Mouse (Mus musculus) CH12.LX (cell line): ENCODE measurements around the gene Il4. TPM values are rescaled to one million over a fixed set of nuclear protein-coding genes. Genes with fewer than 3 reads are reported as not detected.

Source experiments
- DNase-seq: peaks from one replicate; pipeline ENCODE4 v3.0.0-alpha.2; 2013; ENCODE audit errors: extremely low read depth
- H3K27ac ChIP-seq: 2 replicates; pipeline ENCODE4 v1.5.1; 2012; ENCODE audit warnings: low read depth, mild to moderate bottlenecking, control low read depth, moderate library complexity; ENCODE audit not compliant: insufficient read depth
- H3K27me3 ChIP-seq: replicated peaks from 2 replicates; pipeline ENCODE3; 2012; ENCODE audit warnings: inconsistent platforms
- H3K36me3 ChIP-seq, 2 experiments: replicated peaks in 1 of 2; 2 replicates each; pipeline versions ENCODE3 to v1.6.1; 2012; ENCODE audit warnings: inconsistent platforms in 1 of 2, low read length in 1 of 2, mild to moderate bottlenecking in 1 of 2, mixed read lengths in 1 of 2, moderate library complexity in 1 of 2; ENCODE audit not compliant: control insufficient read depth in 1 of 2, insufficient read depth in 1 of 2
- H3K4me1 ChIP-seq, 2 experiments: 2 replicates each; pipeline ENCODE4 v1.6.1; 2012; ENCODE audit warnings: inconsistent platforms in 1 of 2, moderate library complexity in 1 of 2; ENCODE audit not compliant: insufficient read depth in 2 of 2, control insufficient read depth in 1 of 2
- H3K4me2 ChIP-seq: 2 replicates; pipeline ENCODE4 v1.6.1; 2012; ENCODE audit warnings: low read depth, mild to moderate bottlenecking, control low read depth; ENCODE audit not compliant: poor library complexity, insufficient read depth, severe bottlenecking
- H3K4me3 ChIP-seq, 3 experiments: fragments of 150-350 bp in 1 of 3; sonication (generic) in 1 of 3; replicated peaks in 1 of 3; 2 replicates each; pipeline versions ENCODE3 to v1.5.1; 2011 to 2012; ENCODE audit warnings: low read depth in 2 of 3, low read length in 2 of 3, mild to moderate bottlenecking in 2 of 3, moderate library complexity in 2 of 3, control low read depth in 1 of 3, improper control_type of control experiment in 1 of 3, inconsistent platforms in 1 of 3, mixed read lengths in 1 of 3; ENCODE audit not compliant: poor library complexity in 1 of 3
- H3K79me2 ChIP-seq: replicated peaks from 2 replicates; pipeline ENCODE4 v1.6.1; 2012; ENCODE audit warnings: mild to moderate bottlenecking, moderate library complexity; ENCODE audit not compliant: control insufficient read depth, poor library complexity, insufficient read depth, severe bottlenecking; ENCODE audit errors: extremely low read depth
- H3K9ac ChIP-seq: 2 replicates; pipeline ENCODE4 v1.6.1; 2012; ENCODE audit warnings: low read depth, mild to moderate bottlenecking, control low read depth, moderate library complexity; ENCODE audit not compliant: insufficient read depth
- H3K9me3 ChIP-seq: replicated peaks from 2 replicates; pipeline ENCODE3; 2012; ENCODE audit warnings: low read length, inconsistent platforms, mixed read lengths
- BHLHE40 ChIP-seq: IDR thresholded peaks from 2 replicates; pipeline ENCODE4 v1.6.1; 2011; ENCODE audit warnings: mild to moderate bottlenecking, low read depth, low read length, improper control_type of control experiment
- CHD1 ChIP-seq: IDR thresholded peaks from 2 replicates; pipeline ENCODE4 v1.6.1; 2012; ENCODE audit warnings: low read depth, low read length, improper control_type of control experiment, inconsistent platforms
- CHD2 ChIP-seq: IDR thresholded peaks from 2 replicates; pipeline ENCODE4 v1.6.1; 2011; ENCODE audit warnings: low read length, improper control_type of control experiment
- CTCF ChIP-seq, 2 experiments: IDR thresholded peaks in 1 of 2; conservative IDR thresholded peaks in 1 of 2; 2 replicates each; pipeline ENCODE4 v1.5.1; 2011 to 2012; ENCODE audit warnings: low read depth in 2 of 2, low read length in 2 of 2, improper control_type of control experiment in 1 of 2, inconsistent platforms in 1 of 2, mild to moderate bottlenecking in 1 of 2, moderate library complexity in 1 of 2
- E2F4 ChIP-seq: IDR thresholded peaks from 2 replicates; pipeline ENCODE4 v1.6.1; 2011; ENCODE audit warnings: low read depth, low read length, improper control_type of control experiment; ENCODE audit not compliant: insufficient replicate concordance
- ELF1 ChIP-seq: IDR thresholded peaks from 2 replicates; pipeline ENCODE4 v1.6.1; 2014; ENCODE audit warnings: low read depth, mild to moderate bottlenecking, inconsistent platforms, low read length, improper control_type of control experiment
- EP300 ChIP-seq: IDR thresholded peaks from 2 replicates; pipeline ENCODE4 v1.6.1; 2011; ENCODE audit warnings: low read length, improper control_type of control experiment
- ETS1 ChIP-seq: conservative IDR thresholded peaks from 2 replicates; pipeline ENCODE4 v1.6.1; 2012; ENCODE audit warnings: low read depth, mild to moderate bottlenecking, inconsistent platforms, low read length, improper control_type of control experiment, moderate library complexity
- GABPA ChIP-seq: IDR thresholded peaks from 2 replicates; pipeline ENCODE4 v1.6.1; 2012; ENCODE audit warnings: low read depth, low read length, improper control_type of control experiment, inconsistent platforms; ENCODE audit not compliant: insufficient replicate concordance
- HCFC1 ChIP-seq: IDR thresholded peaks from 2 replicates; pipeline ENCODE4 v1.6.1; 2012; ENCODE audit warnings: low read depth, mild to moderate bottlenecking, inconsistent platforms, low read length, improper control_type of control experiment
- IRF4 ChIP-seq: IDR thresholded peaks from 2 replicates; pipeline ENCODE4 v1.6.1; 2014; ENCODE audit warnings: low read depth, mild to moderate bottlenecking, inconsistent platforms, low read length, improper control_type of control experiment
- JUN ChIP-seq: IDR thresholded peaks from 2 replicates; pipeline ENCODE4 v1.6.1; 2011; ENCODE audit warnings: low read depth, mild to moderate bottlenecking, low read length, improper control_type of control experiment, moderate library complexity; ENCODE audit not compliant: insufficient read depth
- JUND ChIP-seq: conservative IDR thresholded peaks from 2 replicates; pipeline ENCODE4 v1.6.1; 2011; ENCODE audit warnings: low read depth, low read length, improper control_type of control experiment
- KAT2A ChIP-seq: IDR thresholded peaks from 2 replicates; pipeline ENCODE4 v1.6.1; 2012; ENCODE audit warnings: low read length, improper control_type of control experiment, inconsistent platforms; ENCODE audit not compliant: insufficient replicate concordance
- MAFK ChIP-seq: IDR thresholded peaks from 2 replicates; pipeline ENCODE4 v1.6.1; 2011; ENCODE audit warnings: low read length, improper control_type of control experiment; ENCODE audit not compliant: insufficient replicate concordance
- MAX ChIP-seq: IDR thresholded peaks from 2 replicates; pipeline ENCODE4 v1.6.1; 2011; ENCODE audit warnings: low read length, improper control_type of control experiment
- MAZ ChIP-seq: IDR thresholded peaks from 2 replicates; pipeline ENCODE4 v1.6.1; 2012; ENCODE audit warnings: low read depth, mild to moderate bottlenecking, inconsistent platforms, low read length, improper control_type of control experiment, moderate library complexity
- MEF2A ChIP-seq: IDR thresholded peaks from 2 replicates; pipeline ENCODE4 v1.6.1; 2014; ENCODE audit warnings: low read depth, mild to moderate bottlenecking, inconsistent platforms, low read length, improper control_type of control experiment, borderline replicate concordance
- MXI1 ChIP-seq: IDR thresholded peaks from 2 replicates; pipeline ENCODE4 v1.6.1; 2011; ENCODE audit warnings: mild to moderate bottlenecking, low read depth, low read length, improper control_type of control experiment
- MYC ChIP-seq: IDR thresholded peaks from 2 replicates; pipeline ENCODE4 v1.6.1; 2011; ENCODE audit warnings: low read depth, mild to moderate bottlenecking, improper control_type of control experiment, low read length
- NRF1 ChIP-seq: IDR thresholded peaks from 2 replicates; pipeline ENCODE4 v1.6.1; 2014; ENCODE audit warnings: low read depth, mild to moderate bottlenecking, inconsistent platforms, low read length, improper control_type of control experiment, moderate library complexity
- PAX5 ChIP-seq: IDR thresholded peaks from 2 replicates; pipeline ENCODE4 v1.6.1; 2012; ENCODE audit warnings: low read length, inconsistent platforms, mixed read lengths
- POLR2A ChIP-seq: IDR thresholded peaks from 2 replicates; pipeline ENCODE4 v1.6.1; 2011; ENCODE audit warnings: low read depth, mild to moderate bottlenecking, improper control_type of control experiment, low read length
- POLR2AphosphoS2 ChIP-seq: IDR thresholded peaks from 2 replicates; pipeline ENCODE4 v1.6.1; 2011; ENCODE audit warnings: low read depth, low read length, improper control_type of control experiment
- RAD21 ChIP-seq: IDR thresholded peaks from 2 replicates; pipeline ENCODE4 v1.6.1; 2011; ENCODE audit warnings: low read depth, mild to moderate bottlenecking, low read length, improper control_type of control experiment, moderate library complexity
- RCOR1 ChIP-seq: conservative IDR thresholded peaks from 2 replicates; pipeline ENCODE4 v1.6.1; 2012; ENCODE audit warnings: low read depth, mild to moderate bottlenecking, inconsistent platforms, low read length, improper control_type of control experiment
- SIN3A ChIP-seq: IDR thresholded peaks from 2 replicates; pipeline ENCODE4 v1.6.1; 2012; ENCODE audit warnings: low read length, improper control_type of control experiment, inconsistent platforms
- SMC3 ChIP-seq: IDR thresholded peaks from 2 replicates; pipeline ENCODE4 v1.6.1; 2011; ENCODE audit warnings: low read depth, low read length, improper control_type of control experiment
- TBP ChIP-seq: conservative IDR thresholded peaks from 2 replicates; pipeline ENCODE4 v1.6.1; 2011; ENCODE audit warnings: low read depth, low read length, improper control_type of control experiment
- TCF12 ChIP-seq: IDR thresholded peaks from 2 replicates; pipeline ENCODE4 v1.6.1; 2014; ENCODE audit warnings: low read depth, mild to moderate bottlenecking, inconsistent platforms, low read length, improper control_type of control experiment
- UBTF ChIP-seq: IDR thresholded peaks from 2 replicates; pipeline ENCODE4 v1.6.1; 2012; ENCODE audit warnings: low read depth, mild to moderate bottlenecking, inconsistent platforms, low read length, improper control_type of control experiment, moderate library complexity
- USF1 ChIP-seq: IDR thresholded peaks from 2 replicates; pipeline ENCODE4 v1.6.1; 2014; ENCODE audit warnings: low read depth, mild to moderate bottlenecking, inconsistent platforms, low read length, improper control_type of control experiment
- USF2 ChIP-seq: conservative IDR thresholded peaks from 2 replicates; pipeline ENCODE4 v1.6.1; 2011; ENCODE audit warnings: low read depth, low read length, improper control_type of control experiment
- ZC3H11A ChIP-seq: IDR thresholded peaks from 2 replicates; pipeline ENCODE4 v1.6.1; 2012; ENCODE audit warnings: low read depth, mild to moderate bottlenecking, inconsistent platforms, low read length, improper control_type of control experiment
- ZKSCAN1 ChIP-seq: IDR thresholded peaks from 2 replicates; pipeline ENCODE4 v1.6.1; 2012; ENCODE audit warnings: low read depth, inconsistent platforms, low read length, improper control_type of control experiment, borderline replicate concordance
- ZMIZ1 ChIP-seq: IDR thresholded peaks from 2 replicates; pipeline ENCODE4 v1.6.1; 2012; ENCODE audit warnings: low read depth, mild to moderate bottlenecking, inconsistent platforms, low read length, improper control_type of control experiment
- ZNF384 ChIP-seq: IDR thresholded peaks from 2 replicates; pipeline ENCODE4 v1.6.1; 2012; ENCODE audit warnings: low read depth, low read length, improper control_type of control experiment, inconsistent platforms
- dilution Hi-C: fragments of 300-500 bp; cut with MboI; formaldehyde crosslinking; loops from 2 replicates; pipeline ENCODE4 v1.14.3; 2020; ENCODE audit warnings: low sequenced_read_pairs; ENCODE audit not compliant: extremely low pct_unique_long_range_greater_than_20kb, extremely low pct_ligation_motif_present
- in situ Hi-C: fragments of 300-500 bp; cut with MboI; formaldehyde crosslinking; loops from 3 replicates; pipeline ENCODE4 v1.14.3; 2019; ENCODE audit warnings: low sequenced_read_pairs, low pct_ligation_motif_present, low pct_unique_long_range_greater_than_20kb, mixed read lengths
- polyA plus RNA-seq: library from polyadenylated mRNA; unstranded; fragments of >175 nt; gene quantifications from 2 replicates; pipeline ENCODE4 v1.2.1, GENCODE M21; 2012; ENCODE audit warnings: low read depth; ENCODE audit not compliant: insufficient read length
- total RNA-seq, 2 experiments: library from RNA; depleted of rRNA; stranded (reverse); fragments of 300-350 nt in 1 of 2; fragments of >200 nt in 1 of 2; gene quantifications; 2 replicates each; pipeline ENCODE4 v1.2.3; 2012 to 2014

Il4 gene
- total and polyA plus RNA-seq, 3 experiments = 19.5 to 75.5 (median 35.6) TPM

- no peaks in the 10 kb centered on the region for H3K27me3 ChIP-seq
- peak overlapping the region in 1 of 3 experiments; percentile 9 for H3K4me3 ChIP-seq
- no peak overlapping the region for H3K4me2 ChIP-seq
- peak; percentile 70 for DNase-seq
- dilution Hi-C loops (no loop called here), in situ Hi-C loops (loop anchor here (5.0 kb wide), 1 partner anchor 35 kb away; no protein-coding TSS in a partner anchor)
- peaks cover 0 to 6% of the 10 kb centered on the region in 2 experiments for H3K36me3 ChIP-seq
- peak overlapping the region; percentile 56 for H3K27ac ChIP-seq
- no peaks in the 10 kb centered on the region for H3K79me2 ChIP-seq
- H3K4me1 ChIP-seq = peaks cover 41 to 75% of the 10 kb centered on the region in 2 experiments
- H3K9me3 ChIP-seq = peaks cover 8% of the 10 kb centered on the region
- H3K9ac ChIP-seq = no peak overlapping the region
- TF ChIP-seq ETS1 = peak; percentile 75
- no peak for TF ChIP-seq TBP
- TF ChIP-seq USF1 = no peak
- TF ChIP-seq PAX5 = no peak
- peak; percentile 72 for TF ChIP-seq EP300
- peak; percentile 60; the same call in 1 of the 2 replicates for TF ChIP-seq MYC
- TF ChIP-seq CHD2 = peak; percentile 37; the same call in 1 of the 2 replicates
- no peak for TF ChIP-seq GABPA
- TF ChIP-seq ELF1 = no peak; the same call in 1 of the 2 replicates
- peak; percentile 63; the same call in 1 of the 2 replicates for TF ChIP-seq IRF4
- no peak for TF ChIP-seq ZMIZ1
- TF ChIP-seq ZKSCAN1 = peak; percentile 70; the same call in 1 of the 2 replicates
- no peak for TF ChIP-seq RAD21
- TF ChIP-seq MEF2A = no peak; the same call in 1 of the 2 replicates
- peak; percentile 81 for TF ChIP-seq BHLHE40
- TF ChIP-seq MAZ = no peak; the same call in 1 of the 2 replicates
- no peak; the same call in 1 of the 2 replicates for TF ChIP-seq SIN3A
- no peak for TF ChIP-seq UBTF
- TF ChIP-seq ZC3H11A = no peak
- peak; percentile 70 for TF ChIP-seq MAX
- peak; percentile 63; the same call in 1 of the 2 replicates for TF ChIP-seq RCOR1
- peak; percentile 61 for TF ChIP-seq JUND
- TF ChIP-seq E2F4 = no peak
- peak; percentile 14; the same call in 1 of the 2 replicates for TF ChIP-seq MXI1
- peak; percentile 27; the same call in 1 of the 2 replicates for TF ChIP-seq JUN
- no peak for TF ChIP-seq POLR2AphosphoS2
- no peak for TF ChIP-seq HCFC1
- 0 out of 2 replicates have a peak, but pooled peaks have one; percentile 19 for TF ChIP-seq POLR2A
- peak; percentile 50; the same call in 1 of the 2 replicates for TF ChIP-seq TCF12
- no peak for TF ChIP-seq CHD1
- TF ChIP-seq ZNF384 = no peak
- TF ChIP-seq MAFK = no peak
- no peak for TF ChIP-seq KAT2A
- TF ChIP-seq NRF1 = no peak
- no peak; the same call in 1 of the 2 replicates for TF ChIP-seq SMC3
- peak in 1 of 2 experiments; percentile 25; a peak in 1 of 4 replicates for TF ChIP-seq CTCF (conservative IDR thresholded peaks at IDR 0.05 in 1 of 2, IDR thresholded peaks at IDR 0.05 in 1 of 2; ENCODE audit: low read depth in 2 of 2, low read length in 2 of 2)
- TF ChIP-seq USF2 = no peak
Observed at GRCm38 (mm10) chr11:53621582-53622439, 3.3 kb upstream of the Il4 start.
